Mouse (Mus musculus): ENCODE results near the gene Ccl3.

DNA sequence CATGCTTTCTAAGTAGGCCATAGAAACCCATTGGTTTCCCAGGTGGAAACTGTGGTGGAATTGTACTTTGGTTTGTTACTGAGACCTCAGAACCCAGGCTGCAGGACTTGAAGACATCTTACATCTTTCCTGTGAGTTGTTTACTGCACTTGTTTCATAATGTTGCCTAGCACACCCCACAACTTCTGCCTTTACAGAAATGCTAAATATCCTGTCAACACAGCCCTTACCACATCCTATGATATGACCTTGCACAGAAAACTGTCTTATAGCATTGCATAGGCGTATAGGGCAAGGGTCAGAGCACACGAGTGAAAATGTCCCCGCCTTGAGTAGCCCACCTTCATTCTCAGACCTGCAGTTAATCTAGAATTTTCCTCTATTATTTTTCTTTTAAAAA lies 43.6 kb downstream of the Ccl3 start:
- TF ChIP-seq CTCF (IDR thresholded peaks at IDR 0.05; ENCODE audit: low read depth) = no peak
- no peak for TF ChIP-seq EP300 (optimal IDR thresholded peaks at IDR 0.05)

Measured in stomach, postnatal 0 days (tissue).